Mouse (Mus musculus): ENCODE measurements around the gene Atp6v0e.

Gene Atp6v0e

GRCm38 (mm10) chr17:26688795-26689735 is 26.0 kb downstream of the Atp6v0e start:
- no peak for DNase-seq

GRCm38 (mm10) chr17:26689810-26690209 is 26.8 kb downstream of the Atp6v0e start:
- no peak for DNase-seq

GRCm38 (mm10) chr17:26690236-26690635 is 27.2 kb downstream of the Atp6v0e start:
- DNase-seq, result no peak

GRCm38 (mm10) chr17:26691110-26691509 is 28.1 kb downstream of the Atp6v0e start:
- DNase-seq, result no peak

GRCm38 (mm10) chr17:26693424-26693823 is 30.4 kb downstream of the Atp6v0e start:
- DNase-seq, result peak; percentile 62

- no peak for DNase-seq
Observed at GRCm38 (mm10) chr17:26694171-26694570, 31.1 kb downstream of the Atp6v0e start.

- no peak for DNase-seq
Observed at GRCm38 (mm10) chr17:26695193-26695592, 32.2 kb downstream of the Atp6v0e start.

- no peak for DNase-seq
Observed at GRCm38 (mm10) chr17:26698846-26699245, 35.8 kb downstream of the Atp6v0e start.

- DNase-seq, result peak; percentile 59
Observed at GRCm38 (mm10) chr17:26699819-26700616, 37.0 kb downstream of the Atp6v0e start.

GRCm38 (mm10) chr17:26701565-26701964 is 38.5 kb downstream of the Atp6v0e start:
- DNase-seq, result no peak

- no peak for DNase-seq
Observed at GRCm38 (mm10) chr17:26702621-26703020, 39.6 kb downstream of the Atp6v0e start.

- DNase-seq, result peak; percentile 64
Observed at GRCm38 (mm10) chr17:26703671-26704070, 40.6 kb downstream of the Atp6v0e start.

GRCm38 (mm10) chr17:26705463-26706359 is 42.7 kb downstream of the Atp6v0e start:
- no peak for DNase-seq

GRCm38 (mm10) chr17:26707066-26707465 is 44.0 kb downstream of the Atp6v0e start:
- DNase-seq, result no peak

GRCm38 (mm10) chr17:26708499-26708898 is 45.5 kb downstream of the Atp6v0e start:
- no peak for DNase-seq

GRCm38 (mm10) chr17:26708993-26709590 is 46.1 kb downstream of the Atp6v0e start:
- no peak for DNase-seq

- DNase-seq, result no peak
Observed at GRCm38 (mm10) chr17:26710049-26710448, 47.0 kb downstream of the Atp6v0e start.

- peak; percentile 97 for DNase-seq
Observed at GRCm38 (mm10) chr17:26715271-26715758, 52.3 kb downstream of the Atp6v0e start, which contains the start of gene Crebrf. Crebrf (plus strand) TSS chr17:26715650.

GRCm38 (mm10) chr17:26715916-26716717 is 53.1 kb downstream of the Atp6v0e start:
- peak; percentile 92 for DNase-seq

- DNase-seq, result no peak
Observed at GRCm38 (mm10) chr17:26717868-26718267, 54.8 kb downstream of the Atp6v0e start.

- DNase-seq, result no peak
Observed at GRCm38 (mm10) chr17:26719405-26719804, 56.4 kb downstream of the Atp6v0e start.
